Mouse (Mus musculus): Measurements from ENCODE around the gene Tenm4.

The Tenm4 gene

DNA sequence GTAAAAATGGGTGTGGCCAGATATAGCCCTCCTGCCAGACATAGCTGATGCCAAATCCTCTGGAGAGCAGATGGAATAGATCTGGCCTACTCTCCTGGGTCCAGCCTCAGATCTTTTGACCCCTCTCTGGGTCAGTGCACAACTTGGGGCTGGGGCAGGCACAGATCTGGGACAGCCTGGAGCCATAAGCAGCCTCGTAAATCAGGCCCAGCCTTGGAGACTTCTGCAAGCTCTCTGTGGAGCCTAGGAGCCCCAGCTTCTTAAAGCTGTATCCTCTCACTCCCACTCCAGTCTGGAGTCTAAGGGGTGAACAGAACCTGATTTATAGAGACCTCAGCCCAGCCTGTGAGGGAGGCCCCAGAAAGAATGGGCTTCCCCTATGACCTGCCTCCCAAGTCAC lies 354.3 kb downstream of the Tenm4 start:
- DNase-seq (ENCODE audit: low spot score), result no peak

DNA sequence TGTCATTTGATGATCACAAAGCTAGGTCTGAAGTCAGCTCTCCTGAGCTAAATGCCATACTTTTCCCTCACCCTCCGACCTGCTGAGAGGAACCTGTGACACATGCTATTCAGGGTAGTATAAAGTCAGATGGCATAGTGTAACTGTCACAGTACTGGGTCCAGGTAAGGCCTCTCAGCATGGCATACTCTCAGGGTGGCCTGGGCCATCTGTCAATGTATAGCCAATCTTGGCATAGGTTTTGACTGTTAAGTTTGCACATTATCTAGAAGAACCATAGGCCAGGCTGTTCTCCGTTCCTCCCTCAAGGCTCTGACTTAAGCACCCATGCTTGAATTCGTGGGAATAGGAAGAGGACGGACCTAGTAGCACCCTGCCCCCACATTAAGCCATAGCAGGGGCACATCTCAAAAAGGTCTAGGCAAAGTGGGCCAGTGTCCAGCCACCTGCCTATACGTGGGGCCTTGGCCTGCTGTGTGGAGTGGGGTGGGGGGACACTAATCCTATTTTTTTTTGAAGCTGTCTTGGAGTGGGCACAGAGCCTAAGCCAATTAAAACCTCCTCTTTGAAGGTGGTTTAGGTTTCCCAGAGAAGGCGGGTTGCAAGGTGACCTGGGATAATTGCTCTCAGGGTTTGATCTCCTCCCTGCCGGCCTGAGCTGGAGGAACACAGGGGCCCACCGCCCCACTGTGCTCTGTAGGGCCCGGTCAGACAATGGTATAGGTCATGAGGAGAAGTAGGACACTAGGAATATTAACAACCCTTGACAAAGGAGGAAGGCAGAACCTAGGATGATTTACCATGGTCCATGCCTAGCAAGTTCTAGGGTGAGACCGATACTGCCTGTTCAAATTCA lies 359.8 kb downstream of the Tenm4 start:
- no peak for DNase-seq (ENCODE audit: low spot score)

DNA sequence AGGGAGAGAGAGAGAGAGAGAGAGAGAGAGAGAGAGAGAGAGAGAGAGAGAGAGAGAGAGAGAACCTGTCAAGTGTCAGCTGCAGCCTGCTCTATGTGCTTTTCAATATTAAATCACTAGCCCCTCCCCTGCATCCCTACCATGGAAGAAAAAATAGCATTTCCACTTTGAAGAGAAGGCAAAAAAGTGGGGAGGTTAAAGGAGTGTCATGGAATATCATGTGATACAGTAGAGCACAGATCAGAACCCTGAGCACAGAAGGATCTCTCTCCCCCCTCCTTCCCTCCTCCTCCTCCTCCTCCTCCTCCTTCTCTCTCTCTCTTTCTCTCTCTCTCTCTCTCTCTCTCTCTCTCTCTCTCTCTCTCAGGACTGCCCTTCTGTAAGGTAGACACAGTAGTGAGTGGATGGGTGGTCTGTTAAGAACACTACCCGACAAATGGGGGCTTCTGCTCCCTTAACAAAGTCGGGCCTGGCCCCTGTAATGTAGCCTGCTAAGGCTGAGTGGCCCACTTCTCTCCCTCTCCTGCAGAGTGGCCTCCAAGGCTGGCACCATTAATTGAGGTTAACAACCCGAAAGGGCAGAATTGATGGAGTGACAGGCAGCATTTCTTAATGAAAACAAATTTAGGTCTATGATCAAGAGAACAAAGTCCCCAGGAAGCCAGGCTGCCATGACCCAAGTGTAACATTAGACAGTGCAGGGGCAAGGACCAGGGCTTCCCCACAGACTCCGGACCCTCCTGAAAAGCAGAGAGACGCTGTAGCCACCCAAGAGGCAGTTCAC lies 361.1 kb downstream of the Tenm4 start:
- no peak for DNase-seq (ENCODE audit: low spot score)

DNA sequence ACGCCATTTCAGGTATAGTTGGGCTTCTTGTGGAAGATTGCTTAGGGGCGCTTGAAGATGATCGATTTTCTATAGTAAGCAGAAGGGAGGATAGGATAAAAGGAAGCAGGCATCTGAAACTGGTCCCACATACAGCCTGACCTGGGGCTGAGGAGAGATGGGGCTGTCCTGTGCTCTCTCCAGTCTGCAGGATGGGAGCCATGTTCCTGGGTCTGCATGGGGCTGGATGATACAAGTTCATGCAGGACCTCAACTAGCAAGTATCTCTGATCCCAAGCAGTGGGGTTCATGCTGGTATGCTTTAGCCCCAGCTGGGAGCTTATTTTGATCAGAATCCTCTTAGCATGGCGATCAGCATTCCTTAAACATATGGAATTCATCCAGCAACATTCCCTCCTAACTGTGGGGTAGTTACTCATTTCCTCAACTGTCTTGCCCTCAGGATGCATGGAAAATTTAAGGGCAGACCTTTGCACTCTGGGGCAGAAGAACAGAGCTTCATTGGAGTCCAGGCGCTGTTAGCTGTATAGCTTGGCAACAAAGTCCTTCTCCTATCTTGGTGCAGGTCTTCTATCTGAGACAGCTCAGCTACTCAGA lies 361.9 kb downstream of the Tenm4 start:
- no peak for DNase-seq (ENCODE audit: low spot score)

DNA sequence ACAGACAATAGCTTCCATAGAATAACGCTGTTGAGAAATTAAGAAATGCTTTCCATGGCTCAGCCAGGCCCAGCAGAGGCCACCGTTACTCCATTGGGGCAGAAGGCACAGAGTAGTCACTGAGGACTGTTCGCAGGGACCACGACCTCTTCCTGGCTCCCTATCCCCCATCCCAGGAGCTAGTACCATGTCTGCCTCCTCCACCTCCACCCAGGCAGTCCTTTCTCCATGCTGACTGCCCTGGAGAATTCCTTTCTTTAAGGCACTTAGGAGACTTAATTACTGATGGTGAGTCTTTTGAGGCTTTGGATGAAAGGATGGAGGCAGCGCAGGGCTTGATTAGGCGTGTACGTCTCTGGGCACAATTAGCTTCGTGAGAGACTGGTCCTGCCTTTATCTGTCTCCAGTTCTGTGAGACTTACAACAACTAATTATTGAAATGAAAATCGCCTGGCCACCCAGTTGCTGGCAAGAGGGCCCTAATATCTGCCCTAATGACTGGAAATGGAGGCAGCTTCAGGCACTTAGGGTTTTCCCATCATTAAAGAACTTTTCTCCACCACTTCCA lies 365.4 kb downstream of the Tenm4 start:
- DNase-seq (ENCODE audit: low spot score), result no peak

DNA sequence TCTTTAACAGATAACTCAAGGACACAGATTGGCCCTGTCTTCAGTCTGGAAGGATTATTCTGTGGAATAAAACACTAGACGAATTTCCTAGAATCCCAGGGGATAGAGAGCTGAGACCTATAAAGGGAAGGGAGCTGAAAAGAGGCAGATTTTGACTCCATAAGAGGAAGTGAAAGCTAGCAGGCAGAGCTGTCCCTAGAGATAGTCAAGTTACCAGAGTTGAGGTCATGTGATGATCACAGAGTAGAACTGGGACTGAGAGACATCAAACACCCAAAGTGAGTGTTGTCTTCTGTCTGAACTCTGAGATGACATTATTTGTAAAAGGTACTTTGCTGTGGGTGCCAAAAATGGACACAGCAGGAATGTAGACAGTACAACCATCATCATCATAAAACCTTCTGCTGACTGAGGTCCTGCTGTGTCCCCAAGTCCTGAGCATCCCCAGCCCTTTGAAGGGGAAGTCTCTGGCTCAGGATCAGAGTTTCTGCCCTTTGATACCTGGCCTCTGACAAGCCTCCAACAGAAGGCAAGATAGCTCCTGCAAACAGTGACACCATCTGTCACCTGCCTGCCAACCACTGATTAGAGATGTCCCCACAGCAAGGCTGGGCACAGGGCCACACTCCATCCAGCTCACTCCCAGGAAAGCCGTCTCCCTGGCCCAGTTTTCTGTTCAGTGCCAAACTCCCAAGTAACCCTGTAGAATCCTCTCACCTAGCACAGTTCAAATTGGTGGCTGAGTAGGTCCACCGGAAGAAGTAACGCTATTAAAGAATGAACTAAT lies 368.4 kb downstream of the Tenm4 start:
- DNase-seq (ENCODE audit: low spot score), result no peak

DNA sequence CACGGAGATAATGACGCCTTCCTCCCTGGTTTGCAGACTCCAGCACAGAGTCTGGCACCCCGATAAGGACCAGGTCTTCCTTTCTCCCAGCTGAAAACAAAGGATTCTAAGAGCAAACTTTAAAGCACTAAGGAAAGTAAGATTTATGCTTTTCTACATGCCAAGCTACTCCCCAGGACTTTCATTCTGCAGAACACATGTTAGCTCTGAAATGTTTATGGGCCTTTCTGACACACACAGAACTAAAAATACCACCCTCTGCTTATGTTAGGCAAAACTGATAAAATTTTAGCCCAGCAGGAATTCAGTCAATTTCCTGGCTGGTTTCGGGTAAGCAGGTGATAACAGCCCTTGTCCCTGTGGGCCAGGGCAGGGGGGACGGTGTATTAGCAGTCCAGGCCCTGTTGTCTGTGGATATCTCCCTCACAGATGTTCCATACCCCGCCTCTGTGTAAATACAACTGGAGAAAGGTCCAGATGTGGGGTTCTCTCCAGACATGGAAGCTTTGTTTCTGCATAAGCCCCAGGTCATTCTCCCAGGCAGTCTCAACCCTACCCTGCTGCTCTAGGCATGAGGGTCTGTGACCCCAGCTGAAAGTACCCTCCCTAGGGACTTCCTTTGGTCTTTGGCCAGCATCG lies 369.5 kb downstream of the Tenm4 start:
- DNase-seq (ENCODE audit: low spot score), result no peak

DNA sequence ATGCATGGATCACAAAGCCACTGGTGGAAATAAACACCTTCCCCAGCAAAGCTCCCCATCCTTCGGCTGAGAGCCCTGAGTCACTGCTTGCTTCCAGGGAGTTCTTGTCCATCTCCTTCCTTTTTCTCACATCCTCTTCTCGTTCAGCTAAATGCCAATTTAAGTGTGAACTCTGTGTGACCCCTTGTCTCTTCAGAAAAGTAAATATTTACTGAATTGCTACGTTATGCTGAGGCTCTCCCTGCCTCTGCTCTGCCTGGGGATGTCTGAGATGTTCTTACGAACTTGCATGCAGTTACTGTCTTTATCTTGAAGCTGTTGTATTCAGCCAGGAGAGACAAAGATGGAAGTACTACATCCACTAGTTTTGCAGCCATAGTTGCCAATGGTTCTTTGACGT lies 374.9 kb downstream of the Tenm4 start:
- no peak for DNase-seq (ENCODE audit: low spot score)

DNA sequence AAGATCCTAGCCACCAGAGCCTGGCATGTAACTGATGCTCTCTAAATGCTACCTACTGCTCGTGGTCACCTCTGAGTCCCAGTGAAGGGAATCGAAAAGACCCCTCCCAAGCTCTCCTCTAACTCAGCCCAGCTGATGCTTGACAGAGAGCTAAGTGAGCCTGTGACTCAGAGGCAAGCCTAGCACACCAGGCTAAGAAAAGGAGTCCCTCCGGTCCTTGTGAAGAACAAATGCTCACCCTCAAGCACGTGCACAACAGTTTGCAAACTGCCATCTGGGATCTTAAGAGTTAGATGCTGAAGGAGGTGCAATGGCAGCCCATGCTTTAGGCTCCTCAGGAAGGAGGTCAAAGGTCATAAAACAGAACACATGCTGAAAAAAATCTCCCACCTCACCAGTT lies 380.8 kb downstream of the Tenm4 start:
- DNase-seq (ENCODE audit: low spot score), result no peak

DNA sequence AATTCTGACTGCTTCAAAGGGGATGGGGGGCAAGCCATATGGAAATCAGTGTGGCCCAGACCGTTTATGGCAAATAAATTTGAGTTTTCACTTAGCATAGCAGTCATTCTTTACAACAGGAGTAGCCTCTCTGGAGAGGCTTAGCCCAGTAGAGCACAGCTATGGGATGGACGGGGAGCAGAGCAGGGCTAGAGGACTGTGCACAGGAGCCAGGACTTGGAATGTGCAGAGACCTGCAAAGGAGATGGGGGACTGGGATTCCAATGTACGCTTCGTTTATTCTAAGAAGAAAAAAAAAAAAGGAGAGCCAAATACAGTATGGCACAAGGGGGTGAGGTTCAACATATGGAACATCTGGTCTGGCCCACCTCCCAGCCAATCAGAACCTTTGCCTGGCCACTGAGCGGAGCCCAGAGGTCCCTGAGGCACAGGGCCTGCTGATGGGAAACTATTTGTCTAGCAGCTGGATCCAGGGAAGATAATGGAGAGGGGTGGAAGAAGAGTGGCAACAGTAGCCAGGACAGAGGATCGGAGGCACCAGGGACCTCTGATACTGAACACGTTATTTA lies 381.3 kb downstream of the Tenm4 start:
- no peak for DNase-seq (ENCODE audit: low spot score)

DNA sequence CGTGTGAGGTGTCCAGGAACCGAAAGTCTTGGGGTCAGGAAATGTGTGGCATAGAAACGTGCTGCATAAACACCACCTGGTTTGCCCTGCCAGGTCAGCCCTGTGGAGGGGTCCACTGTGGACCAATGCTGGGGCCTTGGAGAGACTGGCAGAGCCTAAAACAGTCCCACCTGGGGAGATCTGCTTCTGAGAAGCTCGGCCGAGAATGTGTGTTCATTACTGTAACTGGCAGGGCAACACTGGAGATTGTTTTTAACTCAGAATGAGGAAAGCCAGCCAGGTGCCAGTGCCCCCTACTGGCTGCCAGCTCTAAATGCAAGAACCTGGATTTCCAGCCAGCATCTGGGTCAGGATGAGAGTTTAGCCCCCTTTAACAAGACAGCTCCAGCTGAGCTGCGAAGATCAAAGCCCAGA lies 383.2 kb downstream of the Tenm4 start:
- DNase-seq (ENCODE audit: low spot score), result no peak

DNA sequence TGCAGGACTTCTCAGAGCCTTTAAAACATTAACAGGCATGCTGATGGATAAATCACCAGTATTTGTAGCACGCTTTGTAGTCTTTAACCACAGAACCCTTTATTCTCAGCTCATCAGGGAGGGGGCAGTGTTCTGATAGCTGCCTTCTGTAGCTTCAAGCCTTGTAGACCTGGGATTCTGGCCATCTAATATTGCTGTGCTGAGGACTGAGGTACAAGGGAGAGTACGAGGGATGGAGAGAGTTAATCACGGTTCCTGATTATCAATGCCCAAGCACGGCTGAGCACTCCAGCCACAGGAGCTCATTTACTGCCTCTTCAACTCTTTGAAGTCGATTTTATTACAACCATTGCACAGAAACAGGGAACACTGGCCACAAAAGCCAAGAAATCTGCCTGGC lies 384.2 kb downstream of the Tenm4 start:
- no peak for DNase-seq (ENCODE audit: low spot score)

DNA sequence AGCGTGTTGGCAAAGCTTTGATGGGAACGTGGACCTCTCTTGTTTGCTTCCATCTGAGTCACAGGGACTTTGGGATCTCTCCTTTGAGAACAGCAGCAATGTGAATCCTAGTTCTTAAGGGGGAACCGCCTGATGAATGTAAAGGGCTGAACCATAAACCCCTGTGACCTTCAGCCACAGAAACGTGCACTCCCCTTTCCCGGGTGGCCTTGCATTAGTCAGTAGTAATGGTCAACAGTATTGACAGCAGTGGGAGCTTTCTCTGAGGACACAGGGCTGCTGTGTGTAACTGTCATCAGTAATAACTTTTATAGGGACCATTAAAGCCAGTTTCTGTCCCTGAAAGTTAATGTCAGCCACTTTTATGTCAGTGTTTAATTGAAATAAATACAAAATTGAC lies 385.7 kb downstream of the Tenm4 start:
- no peak for DNase-seq (ENCODE audit: low spot score)

DNA sequence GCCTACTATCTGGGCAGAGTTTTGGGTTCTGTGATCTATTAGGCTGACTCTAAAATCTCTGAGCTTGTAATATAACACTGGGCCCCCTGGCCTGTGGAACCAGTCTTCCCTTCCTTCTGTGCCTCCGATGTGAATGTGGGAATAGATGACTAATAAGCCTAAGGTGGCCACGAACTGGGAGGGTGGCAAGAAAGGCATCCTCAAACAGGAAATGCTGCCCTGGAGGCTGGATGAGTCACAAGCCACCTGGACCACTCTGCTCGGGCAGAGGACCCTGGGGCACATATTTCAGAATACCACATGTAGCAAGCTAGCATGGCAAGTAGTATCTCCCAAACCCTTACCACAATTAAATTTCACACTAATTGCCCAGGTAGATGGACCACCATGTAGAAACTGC lies 391.8 kb downstream of the Tenm4 start:
- DNase-seq (ENCODE audit: low spot score), result no peak

DNA sequence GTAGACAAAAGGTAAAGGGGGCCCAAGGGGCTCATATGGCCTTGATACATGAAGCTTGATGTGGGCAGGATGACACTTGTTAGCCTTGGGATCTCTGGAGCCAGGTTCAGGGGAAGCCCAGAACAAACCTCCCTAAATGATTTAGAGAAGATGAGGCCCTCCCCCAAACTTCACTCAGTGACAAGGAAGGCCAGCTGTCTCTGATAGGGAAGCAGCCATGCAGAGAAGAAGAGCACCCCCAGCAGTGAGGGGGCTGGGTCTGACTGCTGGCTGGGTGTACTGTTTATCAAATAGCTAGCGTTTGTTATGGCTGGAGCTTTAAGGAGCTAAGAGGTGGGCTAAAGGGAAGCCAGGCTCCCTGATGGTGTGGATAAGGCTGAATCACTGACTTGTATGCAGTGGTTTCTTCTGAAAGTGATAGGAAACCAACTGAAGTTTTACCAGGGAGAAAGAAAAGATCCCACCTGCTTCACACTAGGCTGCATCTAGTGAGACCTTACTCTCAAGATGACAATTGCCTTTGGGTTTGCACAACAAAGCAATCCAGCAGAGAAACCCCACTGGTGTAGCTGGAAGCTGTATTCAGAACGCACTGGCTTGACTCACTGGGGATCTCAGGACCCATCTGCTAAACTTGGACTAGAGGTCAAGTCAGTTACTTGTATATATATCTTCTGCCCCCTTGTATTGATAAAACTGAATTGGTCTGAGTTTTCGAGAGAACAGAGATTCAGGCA lies 392.5 kb downstream of the Tenm4 start:
- no peak for DNase-seq (ENCODE audit: low spot score)

DNA sequence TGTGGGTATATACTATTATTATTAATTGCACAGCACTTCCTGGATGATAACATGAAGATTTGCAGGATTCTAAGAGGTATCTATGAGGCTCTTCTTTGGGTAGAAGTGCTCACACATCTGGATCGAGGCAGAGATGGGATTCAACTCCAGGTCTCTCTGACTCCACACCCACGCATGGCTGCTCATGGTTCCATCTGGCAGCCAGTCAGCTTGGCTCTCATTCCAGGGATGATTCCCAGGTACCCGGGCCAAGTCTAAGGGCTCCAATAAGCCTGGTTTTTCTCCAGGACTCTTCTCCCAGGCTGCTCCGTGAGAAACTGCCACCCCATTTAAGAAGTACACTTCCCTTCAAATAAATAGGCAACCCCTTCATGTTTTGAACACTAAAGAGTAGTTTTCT lies 394.8 kb downstream of the Tenm4 start:
- no peak for DNase-seq (ENCODE audit: low spot score)

DNA sequence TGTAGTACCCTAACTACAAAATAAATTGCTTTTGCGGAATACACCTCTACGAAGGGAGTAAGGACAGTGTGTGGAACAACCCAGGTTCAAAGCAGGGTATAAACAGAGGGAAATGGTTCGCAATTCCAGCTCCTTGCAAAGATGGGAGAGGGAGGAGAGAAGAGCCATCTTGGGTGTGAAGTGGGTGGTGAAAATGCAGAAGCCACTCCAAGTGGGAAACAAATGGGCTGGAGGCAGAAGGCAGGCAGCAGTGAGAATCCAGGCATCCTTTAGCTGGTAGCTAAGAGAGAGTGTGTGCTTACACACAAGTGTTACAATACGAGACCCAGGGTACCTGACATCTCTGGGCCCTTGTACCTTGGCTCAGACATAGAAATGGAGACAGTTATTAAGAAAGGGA lies 395.2 kb downstream of the Tenm4 start:
- DNase-seq (ENCODE audit: low spot score), result no peak

DNA sequence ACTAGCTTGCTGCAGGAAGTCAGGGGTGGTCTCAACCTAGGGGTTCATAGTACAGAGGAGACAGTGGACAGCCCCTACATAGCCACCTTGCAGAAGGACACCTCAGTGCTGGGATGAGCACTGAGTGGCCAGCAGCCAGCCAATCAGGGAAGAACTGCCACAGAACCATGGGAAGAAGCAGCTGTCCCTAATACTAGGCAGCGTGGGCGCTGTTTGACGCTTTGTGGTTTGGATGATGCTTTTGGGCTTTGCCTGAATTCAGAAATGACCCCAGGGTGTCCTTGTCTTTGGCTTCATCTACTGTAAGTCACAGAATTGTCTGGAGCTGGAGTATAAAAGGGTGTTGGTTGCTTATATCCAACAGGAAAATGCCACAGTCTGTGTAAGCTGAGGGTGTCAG lies 397.0 kb downstream of the Tenm4 start:
- DNase-seq (ENCODE audit: low spot score), result no peak

DNA sequence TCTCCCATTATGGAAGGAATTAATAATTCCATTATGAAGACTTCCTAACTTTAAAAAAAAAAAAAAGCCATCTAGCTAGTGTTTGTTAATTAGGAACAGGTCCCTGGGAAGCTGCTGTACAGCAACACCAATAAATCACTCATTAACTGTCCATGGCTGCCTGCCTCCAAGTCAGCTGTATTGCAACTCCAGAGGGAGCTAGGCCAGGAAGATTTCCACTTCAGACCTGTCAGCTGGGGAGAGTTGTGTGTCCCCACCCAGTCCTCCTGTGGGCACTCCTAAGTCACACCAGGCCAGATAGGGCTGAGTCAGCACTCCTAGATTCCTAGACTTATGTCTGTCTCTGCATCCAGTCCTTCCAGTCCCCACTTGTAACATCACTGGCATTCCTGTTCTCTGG lies 399.9 kb downstream of the Tenm4 start:
- no peak for DNase-seq (ENCODE audit: low spot score)

DNA sequence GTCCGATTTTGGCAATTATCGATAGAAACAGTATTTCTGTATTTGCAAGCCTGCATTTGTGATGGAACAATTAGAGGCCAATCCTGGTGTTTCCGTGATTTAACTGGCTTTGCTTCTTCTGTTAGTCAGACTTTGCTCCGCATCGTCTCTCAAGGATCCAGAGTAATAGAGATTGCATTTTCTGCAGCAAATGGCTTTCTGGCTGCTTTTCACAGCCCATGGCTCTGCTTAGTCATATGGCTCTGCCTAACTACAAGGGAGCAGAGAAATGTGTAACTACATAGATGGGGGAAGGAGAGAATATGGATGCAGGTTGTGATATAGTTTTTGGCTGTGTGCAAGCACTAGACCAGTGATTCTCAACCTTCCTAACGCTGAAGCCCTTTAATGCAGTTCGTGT lies 401.9 kb downstream of the Tenm4 start:
- no peak for DNase-seq (ENCODE audit: low spot score)

Data from lung, postnatal 25 days (tissue).